Mouse (Mus musculus): Measurements from ENCODE around the gene Aadacl4.
"Not testable (repeated sequence)": the region's sequence is repeated elsewhere in the genome, so short reads cannot be mapped to it uniquely, and the experiment has no call there.

Aadacl4 gene

DNA sequence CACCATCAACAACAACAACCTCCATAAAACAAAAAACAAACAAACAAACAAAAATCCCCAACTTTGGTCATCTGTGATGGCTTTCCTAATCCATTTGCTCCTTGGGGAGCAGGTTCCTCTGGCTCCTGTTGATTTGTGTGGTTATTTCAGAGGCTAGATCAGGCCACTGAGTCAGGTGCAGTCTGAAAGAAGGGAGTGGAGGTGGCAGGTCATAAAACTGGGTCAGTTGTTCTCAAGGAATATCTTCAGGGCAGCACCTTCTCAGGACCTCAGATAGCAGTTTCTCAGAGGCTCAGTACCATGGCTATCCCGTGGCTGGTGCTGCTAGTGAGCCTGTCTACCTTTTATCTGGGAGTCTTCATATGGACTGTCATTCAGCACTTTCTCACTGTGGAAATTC is at the start of gene Aadacl4:
Aadacl4 (plus strand) TSS at position 301 of the 400 bp plus-strand sequence.
- no peak for DNase-seq (ENCODE audit: low spot score)

- DNase-seq (ENCODE audit: low spot score), result no peak
Observed at GRCm38 (mm10) chr4:144565034-144565433, 48.5 kb upstream of the Aadacl4 start, which contains the start of gene Gm13124. Gm13124 (minus strand) TSS chr4:144565134.

DNA sequence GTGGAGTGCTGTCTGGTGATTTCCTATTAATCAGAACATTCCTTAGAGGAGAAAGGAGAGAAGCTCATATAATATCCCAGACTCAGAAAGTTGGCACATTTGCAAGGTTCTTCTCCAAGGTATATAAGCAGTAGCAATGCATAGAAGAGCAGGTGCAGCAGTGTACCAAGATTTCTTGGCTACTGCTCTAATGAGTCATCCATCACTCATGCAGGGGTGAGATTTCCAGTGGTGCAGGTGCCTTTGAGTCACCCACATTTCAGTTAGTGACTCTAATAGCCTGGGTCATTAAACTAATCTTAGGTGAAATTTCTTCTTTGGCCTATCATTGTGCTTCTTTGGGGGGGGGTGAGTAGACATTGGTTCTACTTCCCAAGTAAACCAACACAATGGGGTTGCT is 45.8 kb upstream of the Aadacl4 start:
- no peak for DNase-seq (ENCODE audit: low spot score)

DNA sequence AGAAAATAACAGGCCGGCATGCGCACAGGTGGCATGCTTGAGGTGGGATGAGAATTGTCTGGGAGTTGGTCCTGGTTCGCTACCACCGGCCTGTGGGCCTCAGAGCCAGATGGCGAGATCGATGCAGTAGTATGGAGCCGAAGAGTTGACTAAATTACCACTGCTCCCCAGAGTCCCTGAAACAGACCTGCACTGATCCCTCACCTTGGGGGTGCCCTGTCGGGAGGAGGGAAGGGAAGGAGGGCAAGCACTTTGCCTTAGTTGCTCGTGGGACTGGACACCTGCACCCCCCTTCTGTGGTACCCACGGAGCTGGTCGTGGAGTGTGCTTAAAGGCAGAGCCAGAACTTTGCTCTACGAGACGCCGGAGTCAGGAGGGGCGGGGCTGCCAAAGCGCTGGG is 27.3 kb upstream of the Aadacl4 start:
- not testable (repeated sequence) for DNase-seq (ENCODE audit: low spot score)

GRCm38 (mm10) chr4:144592790-144593189 is 20.7 kb upstream of the Aadacl4 start:
- DNase-seq (ENCODE audit: low spot score), result no peak

GRCm38 (mm10) chr4:144614586-144614985 is 1.1 kb downstream of the Aadacl4 start:
- DNase-seq (ENCODE audit: low spot score), result no peak

GRCm38 (mm10) chr4:144638263-144638662 is 24.8 kb downstream of the Aadacl4 start:
- no peak for DNase-seq (ENCODE audit: low spot score)

Data from retina, embryonic 14.5 days (tissue).